Mouse (Mus musculus) cerebellum, adult 2 months (tissue): ENCODE data around the gene Nol10.

Experiments
- CTCF ChIP-seq: fragments of 200-500 bp; IDR thresholded peaks from 2 replicates; pipeline ENCODE4 v1.5.1; 2011; ENCODE audit warnings: low read depth, mild to moderate bottlenecking, control low read depth, low read length, moderate library complexity, borderline replicate concordance; ENCODE audit not compliant: insufficient read depth
- POLR2A ChIP-seq: fragments of 200-500 bp; IDR thresholded peaks from 2 replicates; pipeline ENCODE4 v1.6.1; 2011; ENCODE audit warnings: low read length, control low read depth, borderline replicate concordance; ENCODE audit not compliant: insufficient read depth

- TF ChIP-seq POLR2A (no peak), CTCF (no peak)
These were observed 72.0 kb downstream of the Nol10 start for GRCm38 (mm10) chr12:17420168-17420810.
